Mouse (Mus musculus) embryonic facial prominence, embryonic 11.5 days (tissue): Measurements from ENCODE around the gene Ndufaf2. TPM values are rescaled to one million over a fixed set of nuclear protein-coding genes. Genes with fewer than 3 reads are reported as not detected.
A peak's percentile ranks its signal among the peaks of the same experiment; 100 is the strongest.

Experiments used
- ATAC-seq: fragments of 200-750 bp; cut with Nextera tagmentation; replicated peaks from 2 replicates; pipeline ENCODE4 v1.8.0; 2017; ENCODE audit warnings: low read depth; ENCODE audit not compliant: insufficient number of reproducible peaks, low FRiP score, low TSS enrichment
- DNase-seq: peaks from one replicate; pipeline ENCODE4 v3.0.0-alpha.2; 2015; ENCODE audit warnings: low spot score
- H3K27ac ChIP-seq: fragments of 300-500 bp; sonication (generic); replicated peaks from 2 replicates; pipeline ENCODE4 v1.5.1; 2014; ENCODE audit warnings: mild to moderate bottlenecking, low read depth, low read length, control low read depth
- H3K27me3 ChIP-seq: fragments of 300-500 bp; sonication (generic); 2 replicates; pipeline ENCODE4 v1.6.1; 2014; ENCODE audit warnings: mild to moderate bottlenecking, low read length, moderate library complexity, mixed read lengths; ENCODE audit not compliant: control insufficient read depth, insufficient read depth
- H3K36me3 ChIP-seq: fragments of 300-500 bp; sonication (generic); replicated peaks from 2 replicates; pipeline ENCODE4 v1.6.1; 2014; ENCODE audit warnings: low read depth, mild to moderate bottlenecking, low read length, moderate library complexity, mixed read lengths; ENCODE audit not compliant: control insufficient read depth, insufficient read depth
- H3K4me1 ChIP-seq: fragments of 300-500 bp; sonication (generic); 2 replicates; pipeline ENCODE4 v1.6.1; 2014; ENCODE audit warnings: low read length, mixed read lengths; ENCODE audit not compliant: control insufficient read depth, insufficient read depth
- H3K4me2 ChIP-seq: fragments of 300-500 bp; sonication (generic); 2 replicates; pipeline ENCODE4 v1.6.1; 2014; ENCODE audit warnings: low read depth, mild to moderate bottlenecking, control low read depth, low read length, moderate library complexity
- H3K4me3 ChIP-seq: fragments of 300-500 bp; sonication (generic); 2 replicates; pipeline ENCODE4 v1.5.1; 2014; ENCODE audit warnings: low read depth, low read length, control low read depth
- H3K9ac ChIP-seq: fragments of 300-500 bp; sonication (generic); replicated peaks from 2 replicates; pipeline ENCODE4 v1.6.1; 2014; ENCODE audit warnings: mild to moderate bottlenecking, control low read depth, low read length
- H3K9me3 ChIP-seq: fragments of 300-500 bp; sonication (generic); replicated peaks from 2 replicates; pipeline ENCODE4 v1.6.1; 2016; ENCODE audit warnings: mild to moderate bottlenecking, low read length, inconsistent platforms, mixed read lengths; ENCODE audit not compliant: control insufficient read depth
- WGBS: fragments of 180-500 bp; shearing (Covaris S2); extraction: QIAGEN DNeasy Blood & Tissue Kit; methylation state at CpG from one replicate; pipeline ENCODE4 v1.1.7; 2014; 5-methylcytosine and 5-hydroxymethylcytosine counted together
- polyA plus RNA-seq: library from polyadenylated mRNA; unstranded; fragments of >200 nt; fragmentation: Nextera tagmentation; extraction: Ambion mirVana; gene quantifications from 2 replicates; pipeline ENCODE4 v1.2.1, GENCODE M21; 2014

Gene Ndufaf2
- polyA plus RNA-seq, 1 experiment from 2014 or later, result 112 TPM

GRCm38 (mm10) chr13:107962741-107963140 is 195.7 kb downstream of the Ndufaf2 start:
- Histone ChIP-seq H3K9me3 (no peaks in the 10 kb centered on the region), H3K4me2 (no peak overlapping the region), H3K27me3 (no peaks in the 10 kb centered on the region), H3K4me1 (no peaks in the 10 kb centered on the region), H3K27ac (no peak overlapping the region), H3K36me3 (no peaks in the 10 kb centered on the region), H3K4me3 (no peak overlapping the region), H3K9ac (no peak overlapping the region)
- WGBS, result 53% methylated on average over 4 of the region's 4 CpGs
- ATAC-seq (no peak), DNase-seq (no peak)

- WGBS, result 44% methylated on average over 4 of the region's 4 CpGs
- Histone ChIP-seq H3K4me1 (no peaks in the 10 kb centered on the region), H3K4me3 (no peak overlapping the region), H3K36me3 (no peaks in the 10 kb centered on the region), H3K27me3 (no peaks in the 10 kb centered on the region), H3K27ac (no peak overlapping the region), H3K9ac (no peak overlapping the region), H3K9me3 (no peaks in the 10 kb centered on the region), H3K4me2 (no peak overlapping the region)
- no peak for ATAC-seq
- DNase-seq, result no peak
These were observed 196.5 kb downstream of the Ndufaf2 start for GRCm38 (mm10) chr13:107961972-107962371.

GRCm38 (mm10) chr13:107961501-107961900 is 196.9 kb downstream of the Ndufaf2 start:
- DNase-seq, result no peak
- H3K36me3 ChIP-seq, result no peaks in the 10 kb centered on the region
- H3K4me2 ChIP-seq, result no peak overlapping the region
- H3K4me1 ChIP-seq, result no peaks in the 10 kb centered on the region
- no peak overlapping the region for H3K27ac ChIP-seq
- WGBS, result 70% methylated on average over 4 of the region's 4 CpGs
- H3K4me3 ChIP-seq, result no peak overlapping the region
- H3K9me3 ChIP-seq, result no peaks in the 10 kb centered on the region
- no peaks in the 10 kb centered on the region for H3K27me3 ChIP-seq
- no peak overlapping the region for H3K9ac ChIP-seq
- no peak for ATAC-seq

DNA sequence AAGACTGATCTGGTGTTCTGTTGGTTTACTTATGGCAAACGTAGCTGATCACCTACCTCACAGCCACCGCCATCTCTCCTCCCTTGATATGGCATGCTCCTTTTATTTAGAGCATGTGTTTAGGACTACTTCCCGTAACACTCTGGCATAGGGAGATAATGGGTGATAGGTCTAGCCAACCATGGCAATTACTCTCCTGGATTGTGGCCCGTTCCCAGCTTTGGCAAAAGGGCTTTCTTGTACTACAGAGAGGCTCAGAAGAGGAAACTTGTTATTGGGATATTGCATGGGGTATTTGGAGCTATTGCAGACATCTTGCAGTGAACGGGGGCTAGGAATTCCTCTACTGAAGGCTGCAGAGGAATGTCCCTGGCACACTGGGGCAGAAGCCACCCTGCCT is 197.9 kb downstream of the Ndufaf2 start:
- H3K4me2 ChIP-seq, result no peak overlapping the region
- H3K4me3 ChIP-seq, result no peak overlapping the region
- no peaks in the 10 kb centered on the region for H3K36me3 ChIP-seq
- no peak overlapping the region for H3K9ac ChIP-seq
- DNase-seq (no peak), ATAC-seq (no peak)
- no peaks in the 10 kb centered on the region for H3K9me3 ChIP-seq
- no peaks in the 10 kb centered on the region for H3K27me3 ChIP-seq
- no peak overlapping the region for H3K27ac ChIP-seq
- H3K4me1 ChIP-seq, result no peaks in the 10 kb centered on the region
- WGBS, result 91% methylated on average over 5 of the region's 5 CpGs

- H3K9ac ChIP-seq, result no peak overlapping the region
- no peak for DNase-seq
- no peaks in the 10 kb centered on the region; the same call in 1 of the 2 replicates for H3K4me1 ChIP-seq
- no peak overlapping the region for H3K4me3 ChIP-seq
- no peak overlapping the region for H3K4me2 ChIP-seq
- H3K27ac ChIP-seq, result no peak overlapping the region
- no peak for ATAC-seq
- WGBS, result 73% methylated on average over 4 of the region's 4 CpGs
- no peaks in the 10 kb centered on the region for H3K9me3 ChIP-seq
- no peaks in the 10 kb centered on the region for H3K36me3 ChIP-seq
- no peaks in the 10 kb centered on the region for H3K27me3 ChIP-seq
These were observed 198.5 kb downstream of the Ndufaf2 start for GRCm38 (mm10) chr13:107959891-107960290.

GRCm38 (mm10) chr13:107956246-107956645 is 202.2 kb downstream of the Ndufaf2 start:
- WGBS, result 16% methylated on average over 3 of the region's 3 CpGs
- DNase-seq, result no peak
- Histone ChIP-seq H3K9ac (no peak overlapping the region), H3K9me3 (no peaks in the 10 kb centered on the region), H3K36me3 (no peaks in the 10 kb centered on the region), H3K4me3 (no peak overlapping the region), H3K27me3 (no peaks in the 10 kb centered on the region), H3K27ac (no peak overlapping the region), H3K4me2 (no peak overlapping the region), H3K4me1 (peaks cover 4% of the 10 kb centered on the region)
- ATAC-seq, result no peak

- Histone ChIP-seq H3K9me3 (no peaks in the 10 kb centered on the region), H3K4me1 (peaks cover 4% of the 10 kb centered on the region), H3K36me3 (no peaks in the 10 kb centered on the region), H3K9ac (no peak overlapping the region), H3K27ac (no peak overlapping the region; the same call in 1 of the 2 replicates), H3K27me3 (no peaks in the 10 kb centered on the region), H3K4me3 (no peak overlapping the region), H3K4me2 (no peak overlapping the region)
- DNase-seq, result peak; percentile 74
- ATAC-seq, result peak; percentile 93
- WGBS, result 9% methylated on average over 15 of the region's 18 CpGs
These were observed 202.9 kb downstream of the Ndufaf2 start for GRCm38 (mm10) chr13:107955327-107956110.

DNA sequence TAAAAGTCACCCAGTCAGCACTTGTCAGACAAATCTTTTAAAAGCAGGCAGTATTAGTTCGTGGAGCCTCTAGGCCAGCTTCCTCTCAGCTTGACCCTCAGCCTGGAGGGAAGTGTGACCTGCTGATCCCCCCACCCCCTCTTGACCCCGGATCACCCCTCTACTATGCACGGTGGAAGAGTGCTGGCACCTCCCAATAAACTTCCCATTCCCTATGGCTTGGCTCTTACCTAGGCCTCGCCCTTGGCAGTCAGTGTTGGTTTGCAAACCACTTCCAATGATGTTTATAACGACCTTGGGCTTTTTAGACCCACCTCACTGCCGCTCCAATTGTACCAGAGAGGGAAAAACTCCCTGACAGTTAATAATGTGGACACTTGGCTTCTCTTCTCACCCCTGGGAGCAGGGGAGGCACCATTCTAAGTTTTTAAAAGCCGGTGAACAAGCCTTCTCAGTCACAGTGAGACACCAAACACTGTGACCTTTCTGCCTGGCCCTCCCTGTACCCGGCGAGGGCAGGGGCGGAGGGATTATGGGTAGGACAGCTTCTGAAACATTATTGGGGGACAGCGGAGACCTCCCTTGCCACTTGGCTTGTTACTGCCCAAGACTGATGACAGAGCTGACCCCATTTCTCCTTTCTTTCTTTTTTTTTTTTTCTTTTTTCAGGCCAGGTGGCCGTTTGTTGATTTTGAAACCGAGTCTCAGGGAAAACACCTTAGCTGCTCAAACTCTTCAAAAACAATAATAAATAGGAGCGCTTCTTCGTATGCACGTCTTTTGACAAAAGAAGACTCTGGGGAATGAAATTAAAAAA is 203.8 kb downstream of the Ndufaf2 start:
- H3K4me3 ChIP-seq, result no peak overlapping the region
- ATAC-seq (no peak), DNase-seq (no peak)
- H3K9ac ChIP-seq, result peak overlapping the region; percentile 18; the same call in 1 of the 2 replicates
- H3K27me3 ChIP-seq, result no peaks in the 10 kb centered on the region
- H3K4me1 ChIP-seq, result peaks cover 4% of the 10 kb centered on the region
- 17% methylated on average over 16 of the region's 16 CpGs for WGBS
- no peaks in the 10 kb centered on the region for H3K9me3 ChIP-seq
- 0 out of 2 replicates have a peak overlapping the region, but pooled peaks have one; percentile 8 for H3K4me2 ChIP-seq
- no peak overlapping the region; the same call in 1 of the 2 replicates for H3K27ac ChIP-seq
- H3K36me3 ChIP-seq, result no peaks in the 10 kb centered on the region
